Mouse (Mus musculus): ENCODE measurements at regions not wholly inside any gene's neighbourhood (a gene's known extent, or its start where the extent isn't known, plus 50 kb on each side); places are given as distances from the start of the nearest gene placed in this dataset.

- DNase-seq (ENCODE audit: low spot score in 2 of 2) = no peak
- intact Hi-C loops (cut with DNase I) = no loop called here
These were observed 130.6 kb upstream of the Lpp start for GRCm38 (mm10) chr16:24262701-24263100.

GRCm38 (mm10) chr16:24259711-24260230 lies 133.5 kb upstream of the Lpp start:
- DNase-seq (ENCODE audit: low spot score in 2 of 2) = no peak
- intact Hi-C loops (cut with DNase I) = no loop called here

GRCm38 (mm10) chr16:24258991-24259390 lies 134.3 kb upstream of the Lpp start:
- intact Hi-C loops (cut with DNase I) = no loop called here
- no peak for DNase-seq (ENCODE audit: low spot score in 2 of 2)

- no peak for DNase-seq (ENCODE audit: low spot score in 2 of 2)
- intact Hi-C loops (cut with DNase I) = no loop called here
These were observed 138.3 kb upstream of the Lpp start for GRCm38 (mm10) chr16:24255037-24255436.

- intact Hi-C loops (cut with DNase I) = no loop called here
- DNase-seq (ENCODE audit: low spot score in 2 of 2) = no peak
These were observed 138.7 kb upstream of the Lpp start for GRCm38 (mm10) chr16:24254590-24254989.

GRCm38 (mm10) chr16:24254143-24254542 lies 139.2 kb upstream of the Lpp start:
- intact Hi-C loops (cut with DNase I) = no loop called here
- no peak for DNase-seq (ENCODE audit: low spot score in 2 of 2)

GRCm38 (mm10) chr16:24247291-24247690 lies 146.0 kb upstream of the Lpp start:
- DNase-seq (ENCODE audit: low spot score in 2 of 2) = no peak
- intact Hi-C loops (cut with DNase I) = no loop called here

GRCm38 (mm10) chr16:24238075-24238555 lies 155.2 kb upstream of the Lpp start:
- peak; percentile 4 to 22 for DNase-seq (ENCODE audit: low spot score in 2 of 2)
- intact Hi-C loops (cut with DNase I) = no loop called here

- no peak for DNase-seq (ENCODE audit: low spot score in 2 of 2)
- intact Hi-C loops (cut with DNase I) = no loop called here
These were observed 155.9 kb upstream of the Lpp start for GRCm38 (mm10) chr16:24237425-24237824.

- intact Hi-C loops (cut with DNase I) = no loop called here
- DNase-seq (ENCODE audit: low spot score in 2 of 2) = no peak
These were observed 156.3 kb upstream of the Lpp start for GRCm38 (mm10) chr16:24237013-24237412.

- intact Hi-C loops (cut with DNase I) = no loop called here
- no peak for DNase-seq (ENCODE audit: low spot score in 2 of 2)
These were observed 156.8 kb upstream of the Lpp start for GRCm38 (mm10) chr16:24236511-24236910.

- intact Hi-C loops (cut with DNase I) = no loop called here
- no peak for DNase-seq (ENCODE audit: low spot score in 2 of 2)
These were observed 158.5 kb upstream of the Lpp start for GRCm38 (mm10) chr16:24234795-24235194.

GRCm38 (mm10) chr16:24232001-24232530 lies 161.2 kb upstream of the Lpp start:
- DNase-seq (ENCODE audit: low spot score in 2 of 2) = no peak
- intact Hi-C loops (cut with DNase I) = no loop called here

- no peak for DNase-seq (ENCODE audit: low spot score in 2 of 2)
- intact Hi-C loops (cut with DNase I) = no loop called here
These were observed 161.8 kb upstream of the Lpp start for GRCm38 (mm10) chr16:24231506-24231905.

- no peak for DNase-seq (ENCODE audit: low spot score in 2 of 2)
- intact Hi-C loops (cut with DNase I) = no loop called here
These were observed 164.2 kb upstream of the Lpp start for GRCm38 (mm10) chr16:24229002-24229607.

- DNase-seq (ENCODE audit: low spot score in 2 of 2) = no peak
- intact Hi-C loops (cut with DNase I) = no loop called here
These were observed 167.4 kb upstream of the Lpp start for GRCm38 (mm10) chr16:24225897-24226296.

GRCm38 (mm10) chr16:24225090-24225489 lies 168.2 kb upstream of the Lpp start:
- intact Hi-C loops (cut with DNase I) = no loop called here
- DNase-seq (ENCODE audit: low spot score in 2 of 2) = no peak

GRCm38 (mm10) chr16:24223901-24224300 lies 169.4 kb upstream of the Lpp start:
- intact Hi-C loops (cut with DNase I) = no loop called here
- DNase-seq (ENCODE audit: low spot score in 2 of 2) = no peak

GRCm38 (mm10) chr16:24223527-24223880 lies 169.8 kb upstream of the Lpp start:
- intact Hi-C loops (cut with DNase I) = no loop called here

GRCm38 (mm10) chr16:24222759-24223526 lies 170.4 kb upstream of the Lpp start:
- DNase-seq (ENCODE audit: low spot score in 2 of 2) = no peak
- intact Hi-C loops (cut with DNase I) = no loop called here

More at GRCm38 (mm10) chr16:24223527-24223880, 169.8 kb upstream of the Lpp start:
- no peak for DNase-seq (ENCODE audit: low spot score in 2 of 2)

- intact Hi-C loops (cut with DNase I) = no loop called here
- no peak for DNase-seq (ENCODE audit: low spot score in 2 of 2)
These were observed 171.3 kb upstream of the Lpp start for GRCm38 (mm10) chr16:24221992-24222391.
